Mouse (Mus musculus): ENCODE results near the gene Tspyl3. TPM values are rescaled to one million over a fixed set of nuclear protein-coding genes. Genes with fewer than 3 reads are reported as not detected.

Tspyl3 gene
- polyA plus RNA-seq, 1 experiment, result not detected

DNA sequence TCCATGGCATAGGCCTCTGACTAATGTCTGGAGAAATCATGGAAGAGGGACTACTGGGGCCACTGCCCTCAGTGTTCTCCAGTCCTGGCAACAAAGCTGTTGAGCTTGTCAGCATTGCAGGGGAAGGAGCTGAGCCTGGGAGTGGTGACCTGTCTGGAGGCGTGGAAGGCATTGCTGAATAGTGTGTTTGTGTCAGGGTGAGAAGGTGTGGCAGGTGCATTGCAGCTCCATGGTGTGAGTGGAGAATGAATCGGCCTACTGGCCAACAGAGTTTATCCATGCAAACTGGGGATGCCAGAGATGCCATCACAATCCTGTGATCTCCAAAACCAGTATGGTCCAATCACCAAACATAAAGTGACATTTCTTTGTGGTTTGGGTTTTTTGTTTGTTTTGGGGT is 31.4 kb upstream of the Tspyl3 start:
- Histone ChIP-seq H3K4me1 (ENCODE audit: control insufficient read depth, insufficient read depth, low read length) (no peaks in the 10 kb centered on the region), H3K27ac (ENCODE audit: insufficient read depth, low read depth, low read length) (no peak overlapping the region), H3K4me3 (ENCODE audit: insufficient read depth, low read depth, low read length) (no peak overlapping the region)
- WGBS, result 94% methylated on average over 2 of the region's 2 CpGs
- no peak for TF ChIP-seq CTCF (IDR thresholded peaks at IDR 0.05; ENCODE audit: insufficient read depth, low read depth, low read length)
- TF ChIP-seq POLR2A (IDR thresholded peaks at IDR 0.05; ENCODE audit: insufficient read depth, low read depth, low read length), result no peak

GRCm38 (mm10) chr2:153249751-153250150 is 24.5 kb upstream of the Tspyl3 start:
- no peak for TF ChIP-seq POLR2A (IDR thresholded peaks at IDR 0.05; ENCODE audit: insufficient read depth, low read depth, low read length)
- no peak for TF ChIP-seq CTCF (IDR thresholded peaks at IDR 0.05; ENCODE audit: insufficient read depth, low read depth, low read length)
- Histone ChIP-seq H3K27ac (ENCODE audit: insufficient read depth, low read depth, low read length) (no peak overlapping the region), H3K4me3 (ENCODE audit: insufficient read depth, low read depth, low read length) (no peak overlapping the region), H3K4me1 (ENCODE audit: control insufficient read depth, insufficient read depth, low read length) (no peaks in the 10 kb centered on the region)
- 89% methylated on average over 5 of the region's 5 CpGs for WGBS

GRCm38 (mm10) chr2:153242156-153242555 is 16.9 kb upstream of the Tspyl3 start:
- Histone ChIP-seq H3K27ac (ENCODE audit: insufficient read depth, low read depth, low read length) (0 out of 2 replicates have a peak overlapping the region, but pooled peaks have one; percentile 22), H3K4me3 (ENCODE audit: insufficient read depth, low read depth, low read length) (no peak overlapping the region), H3K4me1 (ENCODE audit: control insufficient read depth, insufficient read depth, low read length) (peaks cover 8% of the 10 kb centered on the region)
- TF ChIP-seq POLR2A (IDR thresholded peaks at IDR 0.05; ENCODE audit: insufficient read depth, low read depth, low read length), result no peak
- no peak for TF ChIP-seq CTCF (IDR thresholded peaks at IDR 0.05; ENCODE audit: insufficient read depth, low read depth, low read length)
- 55% methylated on average over 6 of the region's 6 CpGs for WGBS

DNA sequence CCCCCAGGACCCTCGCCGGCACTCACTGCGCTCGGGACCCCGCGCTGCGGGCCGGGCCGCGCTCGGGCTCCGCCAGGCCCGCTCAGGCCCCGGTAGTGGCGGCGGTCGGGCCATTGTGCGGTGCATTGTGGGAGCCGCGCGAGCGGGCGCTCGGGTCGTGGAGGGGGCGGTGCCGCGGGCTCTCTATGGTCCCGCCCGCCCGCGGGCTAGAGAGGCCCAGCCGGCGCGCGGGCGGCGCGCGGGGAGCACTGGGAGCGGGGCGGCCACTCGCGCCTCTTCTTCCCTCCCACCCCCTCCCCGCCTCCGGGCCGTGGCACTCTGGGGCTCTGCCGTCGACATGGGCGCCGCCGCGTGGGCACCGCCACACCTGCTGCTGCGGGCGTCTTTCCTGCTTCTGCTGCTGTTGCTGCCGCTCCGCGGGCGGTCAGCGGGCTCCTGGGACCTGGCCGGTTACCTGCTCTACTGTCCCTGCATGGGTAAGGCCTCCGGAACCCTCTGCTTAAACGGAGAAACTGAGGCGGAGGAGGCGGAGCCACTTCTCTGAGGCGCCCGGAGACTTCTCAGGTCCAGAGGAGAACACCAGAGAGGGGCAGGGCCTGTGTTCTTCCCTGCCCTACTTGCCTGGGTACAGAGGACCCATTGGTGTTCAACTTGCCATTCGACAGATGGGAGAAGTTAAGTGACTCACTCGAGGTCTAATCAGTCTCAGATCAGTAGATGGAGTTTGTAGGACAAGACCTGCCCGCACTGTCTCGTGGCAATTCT is 16.2 kb upstream of the Tspyl3 start, which contains the start of the genes Plagl2 and Pofut1:
Gene Plagl2, minus strand, starts transcription at position 177 of the 765 bp plus-strand sequence.
Gene Pofut1, plus strand, starts transcription at position 284 of the 765 bp plus-strand sequence.
- WGBS, result under 1% methylated on average over 68 of the region's 72 CpGs
- TF ChIP-seq CTCF (IDR thresholded peaks at IDR 0.05; ENCODE audit: insufficient read depth, low read depth, low read length) (no peak), POLR2A (IDR thresholded peaks at IDR 0.05; ENCODE audit: insufficient read depth, low read depth, low read length) (peak; percentile 53; the same call in 1 of the 2 replicates)
- Histone ChIP-seq H3K4me3 (ENCODE audit: insufficient read depth, low read depth, low read length) (peak within 1 kb of the TSS; percentile 92), H3K4me1 (ENCODE audit: control insufficient read depth, insufficient read depth, low read length) (peaks cover 8% of the 10 kb centered on the region), H3K27ac (ENCODE audit: insufficient read depth, low read depth, low read length) (peak within 1 kb of the TSS; percentile 65; the same call in 1 of the 2 replicates)

DNA sequence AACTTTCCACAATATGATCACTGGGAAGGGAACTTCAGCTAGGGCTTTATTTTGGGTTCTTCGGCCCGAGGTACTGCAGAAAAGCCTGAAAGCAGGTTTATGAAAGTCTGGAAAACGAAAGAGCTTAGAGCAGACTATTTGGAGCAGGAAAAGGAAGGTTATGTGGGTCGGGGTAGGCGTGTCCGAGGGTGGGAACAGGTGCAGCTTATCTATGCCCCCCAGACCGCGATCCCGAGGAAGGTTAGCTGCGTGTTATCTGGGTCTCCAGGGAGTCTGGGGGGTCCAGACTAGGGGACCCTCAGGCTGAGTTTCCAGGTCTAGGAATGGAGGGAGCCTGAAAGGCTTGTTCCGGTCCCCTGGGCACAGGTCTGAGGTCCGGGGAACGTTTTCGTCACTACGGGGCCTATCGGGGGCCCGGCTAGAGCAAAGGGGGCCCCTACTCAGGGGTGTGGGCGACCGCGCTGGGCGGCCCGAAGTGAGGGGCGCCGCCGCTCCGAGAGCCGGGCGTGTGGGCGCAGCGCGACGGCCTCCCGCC is 15.5 kb upstream of the Tspyl3 start:
- under 1% methylated on average over 33 of the region's 33 CpGs for WGBS
- Histone ChIP-seq H3K4me1 (ENCODE audit: control insufficient read depth, insufficient read depth, low read length) (peaks cover 8% of the 10 kb centered on the region), H3K4me3 (ENCODE audit: insufficient read depth, low read depth, low read length) (peak overlapping the region; percentile 92), H3K27ac (ENCODE audit: insufficient read depth, low read depth, low read length) (peak overlapping the region; percentile 16; the same call in 1 of the 2 replicates)
- TF ChIP-seq CTCF (IDR thresholded peaks at IDR 0.05; ENCODE audit: insufficient read depth, low read depth, low read length) (no peak), POLR2A (IDR thresholded peaks at IDR 0.05; ENCODE audit: insufficient read depth, low read depth, low read length) (no peak)

- Histone ChIP-seq H3K4me1 (ENCODE audit: control insufficient read depth, insufficient read depth, low read length) (peaks cover 8% of the 10 kb centered on the region), H3K27ac (ENCODE audit: insufficient read depth, low read depth, low read length) (no peak overlapping the region), H3K4me3 (ENCODE audit: insufficient read depth, low read depth, low read length) (peak overlapping the region; percentile 36)
- no peak for TF ChIP-seq CTCF (IDR thresholded peaks at IDR 0.05; ENCODE audit: insufficient read depth, low read depth, low read length)
- TF ChIP-seq POLR2A (IDR thresholded peaks at IDR 0.05; ENCODE audit: insufficient read depth, low read depth, low read length), result no peak
- WGBS, result 6% methylated on average over 22 of the region's 22 CpGs
Measured at GRCm38 (mm10) chr2:153239860-153240480, 14.7 kb upstream of the Tspyl3 start.

DNA sequence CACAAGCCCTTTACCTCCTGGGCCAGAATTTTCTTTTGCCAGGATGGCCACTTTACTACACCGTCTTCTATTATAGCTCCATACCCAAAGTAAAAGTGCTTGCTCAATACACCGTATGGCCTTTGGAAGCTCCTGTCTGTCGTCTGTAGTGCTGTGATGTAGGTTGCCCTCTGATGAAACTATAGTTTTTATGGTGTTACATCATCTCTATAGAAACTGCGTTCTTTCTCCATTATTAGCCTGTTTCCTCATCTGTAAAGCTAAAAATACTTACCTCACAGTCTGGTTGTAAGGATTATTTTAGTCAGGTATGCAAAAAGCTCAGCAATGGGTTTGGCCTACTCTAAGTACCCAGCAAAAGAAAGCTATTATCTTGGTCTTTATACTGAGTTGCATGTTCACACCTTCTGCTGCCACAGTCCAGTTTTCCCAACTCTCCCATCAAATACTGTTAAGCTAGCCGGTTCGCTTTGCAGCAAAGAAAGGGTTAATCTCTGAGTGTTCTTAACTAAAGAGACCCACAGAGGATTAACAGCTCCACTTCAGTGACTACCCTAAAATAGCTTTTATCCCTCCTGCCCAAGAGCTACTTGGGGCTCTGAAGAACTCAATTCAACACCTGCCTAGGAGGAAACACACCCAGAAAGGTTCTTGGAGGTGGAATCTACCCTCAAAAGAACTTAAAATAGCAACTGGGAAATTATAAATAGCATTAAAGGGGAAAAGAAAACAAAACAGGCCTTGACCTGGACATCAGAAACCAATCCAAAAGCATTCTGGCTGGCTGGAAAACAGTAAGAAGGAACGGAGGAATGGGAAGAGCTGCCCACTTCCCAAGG is 14.0 kb upstream of the Tspyl3 start:
- H3K4me1 ChIP-seq (ENCODE audit: control insufficient read depth, insufficient read depth, low read length), result peaks cover 8% of the 10 kb centered on the region
- no peak for TF ChIP-seq POLR2A (IDR thresholded peaks at IDR 0.05; ENCODE audit: insufficient read depth, low read depth, low read length)
- no peak for TF ChIP-seq CTCF (IDR thresholded peaks at IDR 0.05; ENCODE audit: insufficient read depth, low read depth, low read length)
- WGBS, result 40% methylated on average over 7 of the region's 7 CpGs
- peak overlapping the region; percentile 36 for H3K4me3 ChIP-seq (ENCODE audit: insufficient read depth, low read depth, low read length)
- no peak overlapping the region for H3K27ac ChIP-seq (ENCODE audit: insufficient read depth, low read depth, low read length)

DNA sequence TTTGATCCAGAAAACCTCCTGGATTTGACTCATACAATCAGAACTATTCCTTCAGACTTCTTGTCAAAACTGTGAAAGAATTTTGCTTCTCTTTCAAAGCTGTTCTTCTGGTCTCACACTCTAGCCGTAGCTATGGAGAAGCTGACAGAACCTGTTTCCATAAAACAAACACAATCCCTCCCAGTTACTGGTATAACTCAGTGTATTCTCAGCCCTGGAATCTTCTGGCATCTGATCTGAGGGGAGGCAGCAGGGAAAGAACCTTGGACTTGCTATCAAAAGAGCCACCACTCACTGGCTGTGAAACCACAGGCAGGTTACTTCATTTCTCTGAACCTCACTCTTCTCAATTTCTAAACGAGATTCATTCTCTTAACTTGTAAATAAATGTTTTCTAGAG is 13.2 kb upstream of the Tspyl3 start:
- Histone ChIP-seq H3K4me1 (ENCODE audit: control insufficient read depth, insufficient read depth, low read length) (peaks cover 6% of the 10 kb centered on the region), H3K27ac (ENCODE audit: insufficient read depth, low read depth, low read length) (no peak overlapping the region), H3K4me3 (ENCODE audit: insufficient read depth, low read depth, low read length) (no peak overlapping the region)
- WGBS, result 55% methylated on average over 2 of the region's 2 CpGs
- TF ChIP-seq POLR2A (IDR thresholded peaks at IDR 0.05; ENCODE audit: insufficient read depth, low read depth, low read length), result no peak
- TF ChIP-seq CTCF (IDR thresholded peaks at IDR 0.05; ENCODE audit: insufficient read depth, low read depth, low read length), result no peak
